Mouse (Mus musculus) left cerebral cortex, adult 6 months (tissue): ENCODE measurements around the gene Pcsk1. TPM values are rescaled to one million over a fixed set of nuclear protein-coding genes. Genes with fewer than 3 reads are reported as not detected.

Experiments used
- long read RNA-seq, 2 experiments: library from polyadenylated mRNA; unstranded; transcript quantifications; one replicate each; pipeline ENCODE4 v2.0.0; 2019 to 2020
- polyA plus RNA-seq: library from polyadenylated mRNA; unstranded; fragments of <200 nt; fragmentation: Nextera tagmentation; gene quantifications from 2 replicates; pipeline ENCODE4 v1.2.3, GENCODE M21; 2021

The Pcsk1 gene
- polyA plus RNA-seq, result 7.9 and 9.0 TPM in 2 replicates
- long read RNA-seq, experiment 1, full-length matches to known transcripts, result 65 of 90 reads
- long read RNA-seq, experiment 1, partial matches to known transcripts, result 18 of 90 reads
- long read RNA-seq, experiment 1, other reads (novel, unspliced or antisense), result 7 of 90 reads
- long read RNA-seq, experiment 2, full-length matches to known transcripts, result 3 of 17 reads
- long read RNA-seq, experiment 2, partial matches to known transcripts, result 6 of 17 reads
- long read RNA-seq, experiment 2, other reads (novel, unspliced or antisense), result 8 of 17 reads

DNA sequence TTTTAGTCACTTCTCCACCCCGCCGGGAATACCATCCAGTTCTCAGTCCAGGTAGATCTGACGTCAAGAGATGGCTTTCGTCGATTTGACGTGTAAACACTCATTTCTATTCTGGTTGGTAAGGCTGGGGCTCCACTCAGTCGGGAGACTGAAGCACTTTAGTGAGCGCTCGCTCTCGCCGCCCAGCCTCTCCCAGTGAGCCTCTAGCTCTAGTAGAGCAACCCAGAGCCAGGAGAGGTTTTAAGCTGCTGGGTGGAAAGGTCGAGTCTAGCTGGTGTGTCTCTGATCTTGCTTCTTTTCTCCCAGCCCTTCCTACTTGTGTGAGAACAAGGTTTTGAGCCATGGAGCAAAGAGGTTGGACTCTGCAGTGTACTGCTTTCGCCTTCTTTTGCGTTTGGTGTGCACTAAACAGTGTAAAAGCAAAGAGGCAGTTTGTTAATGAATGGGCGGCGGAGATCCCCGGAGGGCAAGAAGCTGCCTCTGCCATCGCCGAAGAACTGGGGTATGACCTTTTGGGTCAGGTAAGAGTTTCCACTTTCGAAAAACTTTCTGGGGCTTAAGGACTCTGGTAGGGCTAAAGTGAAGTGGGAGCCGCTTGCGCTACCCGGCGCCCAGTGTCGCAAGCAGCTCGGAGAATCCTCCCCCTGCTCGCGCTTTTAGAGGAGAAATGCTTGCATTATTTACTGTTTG is at the start of gene Pcsk1:
TSS of gene Pcsk1 (plus strand) at position 106 of the 690 bp plus-strand sequence.

